Mouse (Mus musculus): Measurements from ENCODE around the gene Slc38a10.

The Slc38a10 gene

DNA sequence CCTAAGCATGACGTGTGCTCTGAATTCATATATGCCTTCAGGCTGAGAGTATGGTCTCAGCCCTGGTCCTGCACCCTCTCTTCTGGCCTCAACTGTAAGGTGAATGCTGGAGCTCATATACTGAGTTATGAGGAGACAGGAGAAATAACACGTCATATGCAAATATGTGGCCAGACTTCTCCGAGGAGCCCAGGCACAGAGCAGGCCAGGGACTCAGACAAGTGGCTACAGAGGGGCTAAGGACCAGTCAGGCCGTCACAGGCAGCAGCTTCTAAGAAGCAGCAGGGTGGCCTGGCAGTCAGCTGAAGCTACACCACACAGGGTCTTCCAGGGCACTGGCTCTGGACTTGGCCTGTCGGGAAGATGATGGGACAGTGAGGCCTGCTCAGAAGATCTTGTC, 87.8 kb downstream of the Slc38a10 start:
- no peak for DNase-seq (ENCODE audit: low spot score in 2 of 2)

DNA sequence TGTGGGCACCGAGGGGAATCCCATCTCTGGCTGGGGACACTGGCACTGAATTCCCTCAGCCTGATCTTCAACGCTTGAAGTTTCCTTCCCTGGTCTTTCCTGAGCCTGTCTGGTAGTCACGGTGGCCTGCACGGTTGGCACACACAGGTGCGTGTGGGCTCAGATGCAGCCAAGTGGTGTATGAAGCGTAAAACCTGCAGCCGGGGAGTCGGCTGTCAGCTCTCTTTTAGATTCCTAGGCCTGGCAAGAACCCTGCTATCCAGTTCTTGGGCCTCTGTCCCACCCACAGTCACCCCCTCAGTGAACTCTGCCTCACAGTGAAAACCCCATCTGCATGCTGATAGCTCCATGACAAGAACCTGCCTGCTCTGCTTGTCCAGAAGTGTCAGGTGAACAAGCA, 90.5 kb downstream of the Slc38a10 start:
- DNase-seq (ENCODE audit: low spot score in 2 of 2), result no peak

DNA sequence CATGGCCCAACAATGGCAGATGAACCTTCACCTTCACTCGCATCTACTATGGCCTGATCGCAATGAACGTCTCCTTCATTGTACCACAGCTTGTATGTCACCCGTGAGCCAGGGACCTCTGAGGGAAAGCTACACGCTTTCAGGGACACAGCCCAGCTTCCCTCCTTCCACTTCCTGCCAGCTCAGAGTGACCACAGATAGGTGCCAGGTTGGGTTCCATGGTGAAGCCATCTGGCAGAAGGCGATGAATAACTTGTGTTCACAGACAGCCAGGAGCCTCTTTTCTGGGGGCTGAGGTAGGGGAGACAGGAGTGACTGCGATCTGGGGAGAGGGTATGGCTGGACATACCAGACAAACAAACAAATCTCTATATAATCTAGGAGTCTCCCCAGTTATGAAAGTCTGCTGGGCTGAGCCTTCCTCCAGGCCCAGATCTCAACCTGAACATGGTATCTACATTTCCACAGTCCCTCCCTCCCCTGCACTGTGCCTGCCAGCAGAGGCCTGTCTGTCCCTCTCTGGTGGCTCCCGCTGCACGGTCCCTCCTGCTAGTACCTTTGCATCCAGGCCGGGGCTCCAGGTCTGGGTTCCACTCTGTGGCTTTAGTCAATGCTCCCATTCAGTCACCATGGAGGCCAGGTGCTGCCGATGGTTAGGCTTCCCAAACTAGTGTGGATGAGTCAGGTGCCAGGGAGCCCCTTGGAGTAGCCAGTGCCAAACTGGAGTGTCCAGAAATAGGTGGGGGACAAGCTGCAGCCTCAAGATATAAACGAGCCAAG, 95.0 kb downstream of the Slc38a10 start:
- no peak for DNase-seq (ENCODE audit: low spot score in 2 of 2)
